In genomic region chr11:77497851-77498250, GRCm38 (mm10) we compare ENCODE assay signal across 8 mouse cellular contexts. TPM values are rescaled to one million over a fixed set of nuclear protein-coding genes. Genes with fewer than 3 reads are reported as not detected.
DNase-seq lines count a peak whose midpoint lies in the region; ATAC-seq and TF ChIP-seq lines count a peak whose summit lies in the region.

No protein-coding gene starts in this region.

- no peak for TF ChIP-seq CTCF in heart, adult 2 months (IDR thresholded peaks at IDR 0.05)
- no peak for TF ChIP-seq CTCF in intestine, postnatal 0 days (IDR thresholded peaks at IDR 0.05; ENCODE audit: low read depth)

- peak overlapping the region; percentile 13; the same call in 1 of the 2 replicates for H3K4me2 ChIP-seq in embryonic facial prominence, embryonic 12.5 days (replicated peaks)
- 0 out of 2 replicates have a peak overlapping the region, but pooled peaks have one; percentile 6 for H3K4me2 ChIP-seq in intestine, postnatal 0 days (replicated peaks; ENCODE audit: low read depth)

- H3K36me3 ChIP-seq in heart, adult 2 months (ENCODE audit: control insufficient read depth, insufficient read depth, low read length) = peaks cover 2% of the 10 kb centered on the region; the same call in 1 of the 2 replicates
- peaks cover 33% of the 10 kb centered on the region for H3K36me3 ChIP-seq in embryonic facial prominence, embryonic 12.5 days
- H3K36me3 ChIP-seq in intestine, postnatal 0 days (ENCODE audit: control insufficient read depth, insufficient read depth) = peaks cover 38% of the 10 kb centered on the region

- H3K9me3 ChIP-seq in embryonic facial prominence, embryonic 12.5 days = no peaks in the 10 kb centered on the region
- no peaks in the 10 kb centered on the region for H3K9me3 ChIP-seq in intestine, postnatal 0 days (ENCODE audit: control insufficient read depth)

- no peak for TF ChIP-seq EP300 in heart, adult 2 months (IDR thresholded peaks at IDR 0.05; ENCODE audit: insufficient read depth, low read depth, low read length)

- H3K79me2 ChIP-seq in heart, adult 2 months (replicated peaks; ENCODE audit: control insufficient read depth, insufficient read depth, low read length) = peaks cover 8% of the 10 kb centered on the region

- no peak for TF ChIP-seq POLR2A in heart, adult 2 months (IDR thresholded peaks at IDR 0.05; ENCODE audit: insufficient read depth, low read depth, low read length)

- intact Hi-C loops in heart, adult 2 months (cut with DNase I) = loop anchor here (2.0 to 10.0 kb wide), 3 partner anchors 31 to 307 kb away; partner anchors contain the start of gene Ssh2
- intact Hi-C loops in heart, postnatal 25 days (cut with DNase I) = no loop called here

- peak overlapping the region; percentile 13 for H3K4me3 ChIP-seq in heart, adult 2 months
- H3K4me3 ChIP-seq in embryonic facial prominence, embryonic 12.5 days = no peak overlapping the region
- H3K4me3 ChIP-seq in intestine, postnatal 0 days (ENCODE audit: low read depth, low read length) = no peak overlapping the region

- H3K27me3 ChIP-seq in heart, adult 2 months (ENCODE audit: control insufficient read depth, insufficient read depth, low read length) = no peaks in the 10 kb centered on the region
- no peaks in the 10 kb centered on the region for H3K27me3 ChIP-seq in embryonic facial prominence, embryonic 12.5 days
- no peaks in the 10 kb centered on the region for H3K27me3 ChIP-seq in intestine, postnatal 0 days (replicated peaks; ENCODE audit: control insufficient read depth, insufficient read depth, low read length)

- DNase-seq in heart, adult 2 months = peak in 1 of 2 experiments; percentile 61
- no peak for DNase-seq in heart, postnatal 25 days (ENCODE audit: low spot score)
- peak; percentile 68 to 78 for DNase-seq in lung, postnatal 4 days
- no peak for DNase-seq in thymus, postnatal 0 days (ENCODE audit: low spot score)
- no peak for DNase-seq in layer of hippocampus, adult 9-10 months (ENCODE audit: low spot score)
- DNase-seq in thymus, postnatal 36 days = no peak

- no peak overlapping the region for H3K9ac ChIP-seq in heart, adult 2 months (ENCODE audit: low read depth, low read length)
- H3K9ac ChIP-seq in embryonic facial prominence, embryonic 12.5 days = no peak overlapping the region
- H3K9ac ChIP-seq in intestine, postnatal 0 days (ENCODE audit: low read depth, low read length) = no peak overlapping the region

- H3K27ac ChIP-seq in heart, adult 2 months = peak overlapping the region; percentile 96
- H3K27ac ChIP-seq in embryonic facial prominence, embryonic 12.5 days = peak overlapping the region; percentile 63
- peak overlapping the region; percentile 30 for H3K27ac ChIP-seq in intestine, postnatal 0 days (ENCODE audit: low read depth, low read length)

- no peak for ATAC-seq in embryonic facial prominence, embryonic 12.5 days (ENCODE audit: insufficient number of reproducible peaks, insufficient read depth, low FRiP score, low TSS enrichment)
- ATAC-seq in intestine, postnatal 0 days = no peak

- WGBS in heart, adult 2 months = 48% methylated on average over 4 of the region's 4 CpGs
- WGBS in embryonic facial prominence, embryonic 12.5 days = 33% methylated on average over 4 of the region's 4 CpGs
- WGBS in intestine, postnatal 0 days = 68% methylated on average over 4 of the region's 4 CpGs

- peaks cover 34% of the 10 kb centered on the region for H3K4me1 ChIP-seq in heart, adult 2 months (ENCODE audit: control insufficient read depth, insufficient read depth, low read length)
- H3K4me1 ChIP-seq in embryonic facial prominence, embryonic 12.5 days = peaks cover 43% of the 10 kb centered on the region
- H3K4me1 ChIP-seq in intestine, postnatal 0 days (replicated peaks; ENCODE audit: control insufficient read depth, insufficient read depth, low read length) = peaks cover 14% of the 10 kb centered on the region; the same call in 1 of the 2 replicates

RNA-seq across cellular contexts. Expression of gene Git1, which starts 4.5 kb away (rescaled TPM):
- 10 to 100 TPM; 53.3 to 59.4 TPM for total RNA-seq in heart, adult 2 months (2021)
- 52.3 and 54.0 TPM in 2 replicates for polyA plus RNA-seq in heart, adult 2 months (2012; rRNA removed)
- total RNA-seq in heart, postnatal 25 days (2021) = 10 to 100 TPM; 51.3 TPM
- 11.1 and 11.5 TPM in 2 replicates for polyA plus RNA-seq in embryonic facial prominence, embryonic 12.5 days (2016; fragmentation: Nextera tagmentation; extraction: Ambion mirVana)
- polyA plus RNA-seq in intestine, postnatal 0 days (2015; fragmentation: Nextera tagmentation; extraction: Ambion mirVana) = 21.2 and 21.9 TPM in 2 replicates
- polyA plus RNA-seq in thymus, postnatal 0 days (2015; fragmentation: Nextera tagmentation; extraction: Ambion mirVana) = 5.8 and 6.7 TPM in 2 replicates

RNA-seq across cellular contexts. Expression of gene Ankrd13b, which starts 8.4 kb away (rescaled TPM):
- 10 to 100 TPM in 1 of 2 experiments, 1 to 10 TPM in 1; 9.2 to 10.6 TPM for total RNA-seq in heart, adult 2 months (2021)
- polyA plus RNA-seq in heart, adult 2 months (2012; rRNA removed) = 19.4 and 20.3 TPM in 2 replicates
- 10 to 100 TPM; 10.7 to 11.7 TPM for total RNA-seq in heart, postnatal 25 days (2021)
- 15.0 and 15.5 TPM in 2 replicates for polyA plus RNA-seq in embryonic facial prominence, embryonic 12.5 days (2016; fragmentation: Nextera tagmentation; extraction: Ambion mirVana)
- polyA plus RNA-seq in intestine, postnatal 0 days (2015; fragmentation: Nextera tagmentation; extraction: Ambion mirVana) = 2.1 TPM in 2 replicates
- 3.1 TPM in 2 replicates for polyA plus RNA-seq in thymus, postnatal 0 days (2015; fragmentation: Nextera tagmentation; extraction: Ambion mirVana)

RNA-seq across cellular contexts. Expression of gene Abhd15, which starts 17.1 kb away (rescaled TPM):
- total RNA-seq in heart, adult 2 months (2021) = 1 to 10 TPM; 2.4 to 2.9 TPM
- 1.4 and 2.0 TPM in 2 replicates for polyA plus RNA-seq in heart, adult 2 months (2012; rRNA removed)
- 1 to 10 TPM; 1.9 to 2.0 TPM for total RNA-seq in heart, postnatal 25 days (2021)
- 2.8 and 2.9 TPM in 2 replicates for polyA plus RNA-seq in embryonic facial prominence, embryonic 12.5 days (2016; fragmentation: Nextera tagmentation; extraction: Ambion mirVana)
- 2.2 and 3.3 TPM in 2 replicates for polyA plus RNA-seq in intestine, postnatal 0 days (2015; fragmentation: Nextera tagmentation; extraction: Ambion mirVana)
- polyA plus RNA-seq in thymus, postnatal 0 days (2015; fragmentation: Nextera tagmentation; extraction: Ambion mirVana) = 16.8 and 22.7 TPM in 2 replicates

RNA-seq across cellular contexts. Expression of gene Trp53i13, which starts 17.9 kb away (rescaled TPM):
- 1 to 10 TPM; 8.3 to 9.8 TPM for total RNA-seq in heart, adult 2 months (2021)
- 13.5 and 14.2 TPM in 2 replicates for polyA plus RNA-seq in heart, adult 2 months (2012; rRNA removed)
- total RNA-seq in heart, postnatal 25 days (2021) = 1 to 10 TPM; 8.4 to 9.6 TPM
- 52.8 and 55.2 TPM in 2 replicates for polyA plus RNA-seq in embryonic facial prominence, embryonic 12.5 days (2016; fragmentation: Nextera tagmentation; extraction: Ambion mirVana)
- polyA plus RNA-seq in intestine, postnatal 0 days (2015; fragmentation: Nextera tagmentation; extraction: Ambion mirVana) = 20.2 and 22.9 TPM in 2 replicates
- polyA plus RNA-seq in thymus, postnatal 0 days (2015; fragmentation: Nextera tagmentation; extraction: Ambion mirVana) = 39.4 and 45.1 TPM in 2 replicates

RNA-seq across cellular contexts. Expression of gene Gm10392, which starts 21.1 kb away (rescaled TPM):
- total RNA-seq in heart, adult 2 months (2021) = not detected
- 0.06 TPM in 1 of 2 replicates, not detected in the other for polyA plus RNA-seq in heart, adult 2 months (2012; rRNA removed)
- total RNA-seq in heart, postnatal 25 days (2021) = not detected
- not detected in 2 replicates for polyA plus RNA-seq in embryonic facial prominence, embryonic 12.5 days (2016; fragmentation: Nextera tagmentation; extraction: Ambion mirVana)
- not detected in 2 replicates for polyA plus RNA-seq in intestine, postnatal 0 days (2015; fragmentation: Nextera tagmentation; extraction: Ambion mirVana)
- polyA plus RNA-seq in thymus, postnatal 0 days (2015; fragmentation: Nextera tagmentation; extraction: Ambion mirVana) = 3.8 and 5.5 TPM in 2 replicates

Comparison
In these comparisons a context has a peak if more than half of its experiments do, and no peak if none do; other contexts are left out.
1. DNase-seq: peak in lung, postnatal 4 days (2 of 2); none in heart, postnatal 25 days (single experiment), thymus, postnatal 0 days (single experiment), layer of hippocampus, adult 9-10 months (single experiment) and thymus, postnatal 36 days (0 of 2).
2. H3K27ac ChIP-seq: peak in every context shown above with its lines; median percentile 96 in heart, adult 2 months; 63 in embryonic facial prominence, embryonic 12.5 days; 30 in intestine, postnatal 0 days.